Mouse (Mus musculus): Measurements from ENCODE around the gene Klra5. TPM values are rescaled to one million over a fixed set of nuclear protein-coding genes. Genes with fewer than 3 reads are reported as not detected.
"Not testable (repeated sequence)": the region's sequence is repeated elsewhere in the genome, so short reads cannot be mapped to it uniquely, and the experiment has no call there.

The Klra5 gene
- not detected in 2 replicates for polyA plus RNA-seq (2012)

- not testable (repeated sequence) for H3K36me3 ChIP-seq (ENCODE audit: control insufficient read depth); H3K4me3 ChIP-seq (replicated peaks); H3K4me1 ChIP-seq (ENCODE audit: control insufficient read depth); H3K9me3 ChIP-seq (ENCODE audit: control insufficient read depth, low read length); H3K27me3 ChIP-seq (ENCODE audit: control insufficient read depth)
Measured at GRCm38 (mm10) chr6:129917476-129917946, at the start of gene Klra5. Klra5 (minus strand) TSS chr6:129917650.

- Histone ChIP-seq H3K4me1 (ENCODE audit: control insufficient read depth) (no peaks in the 10 kb centered on the region), H3K4me3 (replicated peaks) (no peak overlapping the region), H3K27me3 (ENCODE audit: control insufficient read depth) (no peaks in the 10 kb centered on the region), H3K36me3 (ENCODE audit: control insufficient read depth) (no peaks in the 10 kb centered on the region), H3K9me3 (ENCODE audit: control insufficient read depth, low read length) (peaks cover 3% of the 10 kb centered on the region)
- TF ChIP-seq GATA1 (IDR thresholded peaks at IDR 0.05; ENCODE audit: low read length) (no peak), TAL1 (IDR thresholded peaks at IDR 0.05; ENCODE audit: low read length) (no peak)
Measured at GRCm38 (mm10) chr6:129916996-129917395, 454 bp downstream of the Klra5 start.

GRCm38 (mm10) chr6:129882525-129882924 is 34.9 kb downstream of the Klra5 start:
- H3K27me3 ChIP-seq (ENCODE audit: control insufficient read depth): no peaks in the 10 kb centered on the region
- no peaks in the 10 kb centered on the region for H3K36me3 ChIP-seq (ENCODE audit: control insufficient read depth)
- no peak overlapping the region for H3K4me3 ChIP-seq (replicated peaks)
- no peak for TF ChIP-seq TAL1 (IDR thresholded peaks at IDR 0.05; ENCODE audit: low read length)
- no peak for TF ChIP-seq GATA1 (IDR thresholded peaks at IDR 0.05; ENCODE audit: low read length)
- no peaks in the 10 kb centered on the region for H3K4me1 ChIP-seq (ENCODE audit: control insufficient read depth)
- H3K9me3 ChIP-seq (ENCODE audit: control insufficient read depth, low read length): no peaks in the 10 kb centered on the region; the same call in 1 of the 2 replicates

GRCm38 (mm10) chr6:129876549-129876948 is 40.9 kb downstream of the Klra5 start, which contains the start of gene Klra17:
Klra17 (minus strand) TSS chr6:129876672.
- Histone ChIP-seq H3K9me3 (ENCODE audit: control insufficient read depth, low read length) (peaks cover 2% of the 10 kb centered on the region; the same call in 1 of the 2 replicates), H3K4me1 (ENCODE audit: control insufficient read depth) (no peaks in the 10 kb centered on the region), H3K27me3 (ENCODE audit: control insufficient read depth) (no peaks in the 10 kb centered on the region), H3K4me3 (replicated peaks) (no peak within 1 kb of the TSS), H3K36me3 (ENCODE audit: control insufficient read depth) (no peaks in the 10 kb centered on the region)
- TF ChIP-seq GATA1 (IDR thresholded peaks at IDR 0.05; ENCODE audit: low read length) (no peak), TAL1 (IDR thresholded peaks at IDR 0.05; ENCODE audit: low read length) (no peak)

- H3K4me3 ChIP-seq (replicated peaks); H3K9me3 ChIP-seq (ENCODE audit: control insufficient read depth, low read length); H3K4me1 ChIP-seq (ENCODE audit: control insufficient read depth); H3K27me3 ChIP-seq (ENCODE audit: control insufficient read depth); H3K36me3 ChIP-seq (ENCODE audit: control insufficient read depth): not testable (repeated sequence)
Measured at GRCm38 (mm10) chr6:129862349-129862748, 55.1 kb downstream of the Klra5 start, which contains the start of gene Gm17631. Gm17631 (plus strand) TSS chr6:129862649.

Other genes with a start within 250 kb of the Klra5 start
- not detected in 2 replicates for gene Klrc1, start 238.7 kb downstream of the Klra5 start, polyA plus RNA-seq (2012)
- gene Klri1, start 200.5 kb downstream of the Klra5 start, polyA plus RNA-seq (2012): not detected in 2 replicates
- gene Klri2, start 177.2 kb downstream of the Klra5 start, polyA plus RNA-seq (2012): not detected in 2 replicates
- not detected in 2 replicates for gene Gm156, start 133.4 kb downstream of the Klra5 start, polyA plus RNA-seq (2012)
- not detected in 2 replicates for gene Gm17631, start 55.0 kb downstream of the Klra5 start, polyA plus RNA-seq (2012)
- gene Klra17, start 41.0 kb downstream of the Klra5 start, polyA plus RNA-seq (2012): not detected in 2 replicates
- not detected in 2 replicates for gene Klra6, start 109.3 kb upstream of the Klra5 start, polyA plus RNA-seq (2012)
- not detected in 2 replicates for gene Klra4, start 149.6 kb upstream of the Klra5 start, polyA plus RNA-seq (2012)
- gene Klra8, start 212.2 kb upstream of the Klra5 start, polyA plus RNA-seq (2012): not detected in 2 replicates